Mouse (Mus musculus) left cerebral cortex, postnatal 4 days (tissue): Measurements from ENCODE around the gene Slc38a9. TPM values are rescaled to one million over a fixed set of nuclear protein-coding genes. Genes with fewer than 3 reads are reported as not detected.

Experiments
- DNase-seq: peaks from one replicate; pipeline ENCODE4 v3.0.0-alpha.2; 2022
- intact Hi-C: fragments of 180-260 bp; cut with DNase I; formaldehyde crosslinking; loops from one replicate; pipeline ENCODE4 v1.15.1; 2025
- total RNA-seq, 2 experiments: library from RNA; stranded (reverse); gene quantifications; 2 replicates each; pipeline ENCODE4 v1.2.3; 2021

Slc38a9 gene
- total RNA-seq, 2 experiments from 2014 or later = 17.5 to 20.9 TPM

- intact Hi-C loops = no loop called here
- DNase-seq = peak; percentile 26
These were observed 83.7 kb downstream of the Slc38a9 start for GRCm38 (mm10) chr13:112744061-112744849.

- no peak for DNase-seq
- intact Hi-C loops = no loop called here
These were observed 85.6 kb downstream of the Slc38a9 start for GRCm38 (mm10) chr13:112745936-112746694.

- intact Hi-C loops = no loop called here
- DNase-seq = no peak
These were observed 86.1 kb downstream of the Slc38a9 start for GRCm38 (mm10) chr13:112746695-112747055.

GRCm38 (mm10) chr13:112747808-112748430, 87.4 kb downstream of the Slc38a9 start:
- no peak for DNase-seq

DNA sequence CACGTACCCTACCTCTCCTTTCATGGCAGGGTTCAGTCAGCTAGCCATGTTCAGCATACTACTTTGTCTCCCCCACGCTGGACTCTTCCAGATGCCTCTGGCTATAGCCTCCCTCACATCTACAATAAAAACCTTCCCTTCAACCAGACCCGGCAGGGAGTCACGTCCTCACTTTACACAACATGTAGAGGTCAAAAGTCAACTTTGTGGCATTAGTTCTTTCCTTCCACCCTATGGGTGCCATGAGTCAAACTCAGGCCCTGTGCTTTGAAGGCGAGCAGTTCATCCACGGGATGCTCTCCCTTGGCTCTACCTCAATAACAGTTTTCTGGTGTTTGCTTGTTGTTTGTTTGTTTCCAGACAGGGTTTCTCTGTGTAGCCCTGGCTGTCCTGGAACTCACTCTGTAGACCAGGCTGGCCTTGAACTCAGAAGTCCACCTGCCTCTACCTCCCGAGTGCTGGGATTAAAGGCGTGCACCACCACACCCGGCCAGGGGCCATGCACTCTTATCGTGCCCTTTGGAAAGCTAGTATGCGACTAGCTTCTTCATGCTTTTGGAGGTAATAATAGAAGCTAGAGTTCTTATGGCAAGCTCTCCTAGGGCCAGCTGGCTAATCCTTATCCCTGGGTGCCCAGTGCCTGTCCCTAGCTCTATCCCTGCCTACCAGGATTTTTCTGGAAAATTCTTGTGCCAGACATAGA, 88.4 kb downstream of the Slc38a9 start:
- intact Hi-C loops = no loop called here
- DNase-seq = no peak

More at GRCm38 (mm10) chr13:112747808-112748430, 87.4 kb downstream of the Slc38a9 start:
- intact Hi-C loops = no loop called here

DNA sequence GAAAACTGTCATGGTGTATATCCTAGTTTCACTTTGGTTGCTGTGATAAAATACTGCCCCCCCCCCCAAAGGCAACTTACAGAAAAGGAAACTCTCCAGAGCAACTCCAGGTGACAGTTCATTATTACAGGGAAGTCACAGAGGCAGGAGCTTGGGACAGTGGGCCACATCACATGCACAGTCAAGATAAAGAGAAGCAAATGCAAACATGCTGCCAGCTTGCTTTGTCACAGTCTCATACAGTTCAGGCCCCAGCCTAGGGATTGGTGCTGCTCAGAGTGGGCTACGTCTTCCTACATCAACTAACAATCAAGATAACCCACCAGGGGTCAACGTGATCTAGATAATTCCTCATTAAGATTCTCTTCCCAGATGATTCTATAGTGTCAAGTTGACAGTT, 89.3 kb downstream of the Slc38a9 start:
- no peak for DNase-seq
- intact Hi-C loops = no loop called here

DNA sequence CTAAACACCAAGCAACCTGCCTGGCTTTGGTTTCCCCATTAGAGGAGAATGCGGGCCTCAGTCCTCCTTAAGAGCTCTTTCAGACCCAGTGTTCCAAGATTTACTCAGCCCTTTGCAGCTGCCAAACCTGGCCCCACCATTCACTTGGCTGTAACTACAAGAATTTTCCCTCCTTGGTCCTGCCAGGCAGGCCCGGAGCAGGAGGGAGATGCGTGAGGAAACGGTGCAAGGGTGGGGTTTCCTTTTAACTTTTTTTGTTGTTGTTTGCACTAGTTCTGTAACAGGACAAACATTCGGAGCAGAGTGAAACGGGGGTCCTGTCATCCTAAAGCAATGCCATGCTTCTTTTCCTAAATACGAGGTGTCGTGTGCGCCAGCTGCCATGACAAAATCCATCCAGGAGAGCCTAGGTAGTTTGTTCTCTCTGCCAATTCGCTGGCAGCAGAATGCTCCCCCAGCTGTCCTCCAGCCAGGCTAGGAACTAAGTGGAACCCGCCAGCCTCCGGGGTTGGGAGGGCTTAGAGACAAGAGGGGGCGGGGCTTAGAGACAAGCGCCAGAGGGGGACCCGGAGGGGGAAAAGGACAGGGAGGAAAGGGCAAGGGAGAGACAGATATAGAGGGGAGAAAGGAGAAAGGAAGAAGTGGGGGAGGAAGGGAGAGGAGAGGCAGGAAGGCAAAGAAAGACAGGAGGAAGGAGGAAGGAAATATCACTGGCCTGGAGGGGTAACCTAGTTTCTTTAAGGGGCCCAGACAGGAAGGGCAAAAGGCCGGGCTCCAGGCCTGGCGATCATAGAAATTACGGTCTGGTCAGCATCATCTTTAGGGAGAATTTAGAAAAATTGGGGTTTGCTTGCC, 91.1 kb downstream of the Slc38a9 start:
- intact Hi-C loops = no loop called here

DNA sequence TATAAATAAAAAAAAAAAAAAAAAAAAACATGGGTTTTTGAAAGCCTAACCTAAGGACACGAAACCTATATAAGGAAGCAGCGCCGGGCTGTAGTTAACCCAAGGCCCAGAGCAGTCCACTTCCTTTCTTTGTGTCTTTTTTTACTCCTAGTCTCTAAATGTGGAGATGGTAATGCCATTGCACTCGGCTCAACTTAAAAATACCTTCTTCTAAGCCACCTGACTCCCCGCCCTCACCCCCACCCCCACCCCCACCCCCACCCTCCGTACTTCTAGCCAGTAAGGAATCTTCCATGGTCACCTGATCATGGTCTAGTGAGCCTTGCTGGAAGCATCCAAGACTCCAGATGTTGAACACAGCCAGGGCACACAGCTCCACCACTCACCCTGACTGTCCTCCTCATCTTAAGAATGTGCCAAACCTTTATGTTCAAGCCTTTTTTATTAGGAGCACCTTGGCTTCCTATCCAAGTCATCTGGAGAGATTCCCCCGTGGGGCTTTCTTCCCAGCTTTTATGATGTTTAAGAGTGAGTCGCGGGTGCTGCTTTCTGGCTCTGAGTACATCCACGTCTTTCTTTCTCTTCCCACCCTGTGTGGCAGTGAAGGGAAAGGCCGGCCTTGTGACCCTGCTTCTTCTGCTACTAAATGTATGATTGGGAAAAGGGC, 91.9 kb downstream of the Slc38a9 start:
- no peak for DNase-seq
- intact Hi-C loops = no loop called here

More for the DNA sequence above, 91.1 kb downstream of the Slc38a9 start:
- DNase-seq = peak; percentile 80

GRCm38 (mm10) chr13:112753522-112753921, 93.0 kb downstream of the Slc38a9 start:
- intact Hi-C loops = no loop called here
- no peak for DNase-seq

- no peak for DNase-seq
- intact Hi-C loops = no loop called here
These were observed 94.3 kb downstream of the Slc38a9 start for GRCm38 (mm10) chr13:112754871-112755270.

DNA sequence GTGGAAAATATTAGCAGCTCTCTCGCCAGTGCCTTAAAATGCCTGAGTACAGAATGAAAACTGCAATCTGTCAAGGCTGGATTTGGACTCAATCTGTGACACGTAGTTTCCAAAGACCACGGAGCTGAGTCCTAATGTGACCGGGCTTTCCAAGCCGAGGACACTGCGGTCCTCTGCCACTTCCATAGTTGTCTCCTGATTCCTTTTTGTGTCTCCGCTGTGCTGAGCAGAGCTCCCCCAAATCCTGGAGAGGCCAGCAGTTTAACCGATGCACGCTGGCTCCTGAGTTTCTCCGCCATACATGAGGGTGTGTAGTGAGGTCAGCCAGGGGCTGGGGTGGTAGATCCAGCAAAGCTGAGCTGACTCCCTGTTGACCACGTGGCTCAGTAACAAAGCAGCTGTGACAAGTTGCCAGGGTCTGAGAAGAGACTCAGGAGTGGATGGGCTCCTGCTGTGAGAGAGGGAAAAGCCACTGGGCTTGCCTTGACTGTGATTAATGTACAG, 95.0 kb downstream of the Slc38a9 start:
- DNase-seq = peak; percentile 33
- intact Hi-C loops = no loop called here

DNA sequence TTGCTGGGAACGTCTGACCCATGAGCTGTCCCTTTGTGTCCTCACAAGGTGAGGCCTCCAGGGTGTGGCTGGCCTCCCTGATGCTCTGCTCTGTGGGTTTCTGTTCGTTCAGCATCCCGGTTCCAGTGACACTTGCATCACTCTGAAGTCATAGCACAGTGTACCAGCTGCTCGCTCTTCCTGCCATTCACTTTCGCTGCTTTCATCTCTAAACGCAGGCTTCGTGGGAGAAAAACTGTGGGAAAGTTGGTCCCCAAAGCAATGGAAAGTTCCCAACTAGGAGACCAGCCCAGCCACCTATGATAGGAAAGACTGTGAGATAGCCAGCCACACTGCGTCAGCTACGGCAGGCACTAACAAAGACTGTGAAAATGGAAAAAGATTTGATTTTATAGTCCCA, 96.8 kb downstream of the Slc38a9 start:
- intact Hi-C loops = no loop called here

DNA sequence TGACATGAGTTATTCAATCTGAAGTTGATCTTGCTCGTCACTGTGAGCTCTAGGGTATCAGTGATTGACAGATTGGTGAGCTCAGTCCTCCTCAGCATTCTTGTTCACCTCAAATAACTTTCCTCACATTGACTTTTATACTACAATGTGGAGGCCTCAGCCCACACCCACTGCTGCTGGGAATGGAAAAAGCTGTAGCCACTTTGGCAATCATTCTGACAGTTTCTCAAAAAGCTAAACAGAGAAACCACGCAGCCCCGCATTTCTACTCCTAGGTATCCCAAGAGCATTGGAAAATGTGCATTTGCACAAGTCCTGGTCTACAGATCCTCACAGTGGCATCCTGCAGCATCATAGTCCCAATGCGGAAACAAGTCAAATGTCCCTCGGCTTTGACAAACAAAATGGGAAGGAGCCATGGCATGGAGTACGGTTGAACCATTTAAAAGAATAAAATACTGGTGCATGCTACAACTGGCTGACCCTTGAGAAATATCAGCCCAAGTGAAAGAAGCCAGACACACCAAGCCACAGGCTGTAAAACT, 98.1 kb downstream of the Slc38a9 start:
- intact Hi-C loops = no loop called here
- DNase-seq = no peak

More for the DNA sequence above, 96.8 kb downstream of the Slc38a9 start:
- no peak for DNase-seq

DNA sequence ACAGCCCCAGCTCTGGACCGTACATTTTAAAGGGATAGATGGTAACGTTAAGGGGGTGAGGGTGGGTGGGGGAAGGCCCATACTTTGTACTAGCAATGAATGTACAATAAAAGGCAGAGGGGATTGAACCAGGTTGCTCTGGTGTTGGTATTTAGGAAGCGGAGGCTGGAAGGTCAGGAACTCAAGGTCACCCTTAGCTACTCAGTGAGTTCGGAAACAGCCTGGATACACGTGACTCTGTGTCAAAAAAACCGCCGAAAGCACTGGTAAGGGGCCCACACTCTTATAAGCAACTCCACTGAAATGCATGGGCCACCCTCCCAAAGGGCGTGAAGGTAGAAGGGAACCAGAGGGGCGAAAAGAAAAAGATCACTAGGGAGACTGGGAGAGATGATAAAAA, 98.8 kb downstream of the Slc38a9 start:
- intact Hi-C loops = no loop called here
- no peak for DNase-seq

DNA sequence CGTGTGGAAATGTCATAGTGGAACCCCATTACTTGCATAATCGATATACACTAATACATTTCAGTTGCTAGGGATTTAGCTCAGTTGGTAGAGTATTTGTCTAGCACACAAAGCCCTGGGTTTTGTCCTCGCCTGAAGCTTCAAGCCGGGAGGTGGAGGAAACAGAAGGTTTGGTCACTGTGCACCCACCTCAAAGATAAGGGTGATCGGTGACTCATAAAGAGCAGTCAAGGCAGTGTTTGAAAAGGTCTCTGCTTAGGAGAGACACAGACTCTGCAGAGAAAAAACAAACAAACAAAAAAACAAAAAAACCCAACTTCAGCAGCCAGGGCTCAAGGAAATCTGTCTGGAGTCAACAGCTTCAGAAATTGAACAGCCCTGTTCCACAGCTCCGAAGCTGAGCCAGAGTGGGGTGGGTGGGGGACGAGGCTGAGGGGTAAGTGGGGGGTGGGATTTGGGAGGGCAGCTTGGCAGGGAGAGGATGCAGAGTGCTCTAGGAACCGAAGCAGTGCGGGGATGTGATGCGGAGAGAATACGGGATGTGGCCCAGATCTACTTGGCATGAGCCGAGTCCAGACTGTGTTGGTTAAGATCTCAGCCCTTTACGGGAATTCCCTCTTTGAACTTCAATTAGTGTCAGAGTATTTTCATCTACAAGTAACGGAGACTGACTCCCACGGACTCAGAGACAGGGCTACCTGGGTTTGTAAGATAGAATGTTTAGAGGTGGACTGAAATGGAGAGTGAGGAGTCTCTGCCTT, 99.4 kb downstream of the Slc38a9 start:
- no peak for DNase-seq
- intact Hi-C loops = no loop called here

GRCm38 (mm10) chr13:112760538-112760881, 100.0 kb downstream of the Slc38a9 start:
- DNase-seq = no peak
- intact Hi-C loops = no loop called here

- intact Hi-C loops = no loop called here
- no peak for DNase-seq
These were observed 101.2 kb downstream of the Slc38a9 start for GRCm38 (mm10) chr13:112761787-112762186.

DNA sequence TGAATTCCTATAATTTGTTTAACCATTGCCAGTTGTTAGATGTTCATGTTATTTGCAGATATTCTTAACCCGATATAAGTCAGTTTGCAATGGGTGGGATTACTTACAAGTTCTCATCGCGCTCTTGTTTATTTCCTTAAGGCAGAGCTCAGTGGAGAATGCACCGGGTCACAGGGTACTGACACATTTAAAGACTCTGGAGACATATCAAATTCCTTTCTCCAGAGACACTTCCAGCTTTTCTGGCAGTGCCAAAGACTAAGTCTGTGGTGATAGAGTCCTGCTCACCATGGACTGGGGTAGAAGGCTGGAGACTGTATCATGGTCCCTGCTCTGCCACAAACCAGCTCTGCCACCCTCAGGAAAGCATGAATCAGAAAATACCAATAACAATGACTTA, 102.0 kb downstream of the Slc38a9 start:
- intact Hi-C loops = no loop called here

More for the DNA sequence above, 102.0 kb downstream of the Slc38a9 start:
- DNase-seq = no peak
